Mouse (Mus musculus): ENCODE measurements around the gene 1700020D05Rik. TPM values are rescaled to one million over a fixed set of nuclear protein-coding genes. Genes with fewer than 3 reads are reported as not detected.

The 1700020D05Rik gene
- polyA plus RNA-seq, 1 experiment, result 0.18 TPM

- H3K4me3 ChIP-seq (replicated peaks), result no peak overlapping the region
- peaks cover 17% of the 10 kb centered on the region for H3K4me1 ChIP-seq (ENCODE audit: control insufficient read depth)
- peaks cover 5% of the 10 kb centered on the region for H3K36me3 ChIP-seq (ENCODE audit: control insufficient read depth)
- no peaks in the 10 kb centered on the region; the same call in 1 of the 2 replicates for H3K9me3 ChIP-seq (ENCODE audit: control insufficient read depth, low read length)
- TF ChIP-seq GATA1 (IDR thresholded peaks at IDR 0.05; ENCODE audit: low read length) (no peak), TAL1 (IDR thresholded peaks at IDR 0.05; ENCODE audit: low read length) (no peak)
- peaks cover 47% of the 10 kb centered on the region for H3K27me3 ChIP-seq (ENCODE audit: control insufficient read depth)
Observed at GRCm38 (mm10) chr19:5471846-5472245, 31.7 kb downstream of the 1700020D05Rik start.

GRCm38 (mm10) chr19:5468374-5468773, 35.2 kb downstream of the 1700020D05Rik start, which contains the start of gene Ctsw:
Gene Ctsw (minus strand): TSS chr19:5468507.
- TF ChIP-seq TAL1 (IDR thresholded peaks at IDR 0.05; ENCODE audit: low read length), result no peak
- no peak for TF ChIP-seq GATA1 (IDR thresholded peaks at IDR 0.05; ENCODE audit: low read length)
- H3K4me3 ChIP-seq (replicated peaks), result no peak within 1 kb of the TSS
- peaks cover 2% of the 10 kb centered on the region for H3K4me1 ChIP-seq (ENCODE audit: control insufficient read depth)
- H3K9me3 ChIP-seq (ENCODE audit: control insufficient read depth, low read length), result no peaks in the 10 kb centered on the region
- H3K36me3 ChIP-seq (ENCODE audit: control insufficient read depth), result peaks cover 39% of the 10 kb centered on the region
- H3K27me3 ChIP-seq (ENCODE audit: control insufficient read depth), result peaks cover 16% of the 10 kb centered on the region

GRCm38 (mm10) chr19:5466916-5467500, 36.6 kb downstream of the 1700020D05Rik start:
- Histone ChIP-seq H3K4me1 (ENCODE audit: control insufficient read depth) (peaks cover 3% of the 10 kb centered on the region; the same call in 1 of the 2 replicates), H3K36me3 (ENCODE audit: control insufficient read depth) (peaks cover 50% of the 10 kb centered on the region), H3K9me3 (ENCODE audit: control insufficient read depth, low read length) (no peaks in the 10 kb centered on the region), H3K27me3 (ENCODE audit: control insufficient read depth) (peaks cover 6% of the 10 kb centered on the region), H3K4me3 (replicated peaks) (no peak overlapping the region)
- TF ChIP-seq GATA1 (IDR thresholded peaks at IDR 0.05; ENCODE audit: low read length), result no peak
- no peak for TF ChIP-seq TAL1 (IDR thresholded peaks at IDR 0.05; ENCODE audit: low read length)

DNA sequence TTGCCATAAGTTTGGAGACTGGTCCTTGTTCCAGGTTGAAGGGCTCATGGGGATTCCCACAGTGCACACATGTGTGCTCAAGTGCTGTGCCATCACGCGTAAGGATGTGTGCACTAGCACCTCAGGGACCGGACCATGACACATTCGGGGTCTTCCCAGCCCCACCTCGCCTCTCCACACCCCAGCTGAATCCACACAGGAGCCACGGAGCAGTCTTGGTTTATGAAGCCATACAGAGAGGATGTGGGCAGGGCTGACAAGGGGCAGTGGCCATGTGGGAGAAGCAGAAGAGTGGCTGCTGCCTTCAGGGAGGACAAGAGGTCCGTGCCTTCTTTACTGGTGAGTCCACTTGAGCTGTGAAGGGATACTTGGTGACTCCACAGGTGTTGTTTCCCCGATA, 38.5 kb downstream of the 1700020D05Rik start:
- Histone ChIP-seq H3K4me1 (ENCODE audit: control insufficient read depth) (peaks cover 18% of the 10 kb centered on the region), H3K27me3 (ENCODE audit: control insufficient read depth) (peaks cover 3% of the 10 kb centered on the region), H3K36me3 (ENCODE audit: control insufficient read depth) (peaks cover 50% of the 10 kb centered on the region), H3K9me3 (ENCODE audit: control insufficient read depth, low read length) (no peaks in the 10 kb centered on the region), H3K4me3 (replicated peaks) (no peak overlapping the region)
- TF ChIP-seq TAL1 (IDR thresholded peaks at IDR 0.05; ENCODE audit: low read length) (no peak), GATA1 (IDR thresholded peaks at IDR 0.05; ENCODE audit: low read length) (no peak)

GRCm38 (mm10) chr19:5463791-5464562, 39.6 kb downstream of the 1700020D05Rik start:
- H3K4me1 ChIP-seq (ENCODE audit: control insufficient read depth), result peaks cover 28% of the 10 kb centered on the region
- TF ChIP-seq TAL1 (IDR thresholded peaks at IDR 0.05; ENCODE audit: low read length) (no peak), GATA1 (IDR thresholded peaks at IDR 0.05; ENCODE audit: low read length) (no peak)
- H3K4me3 ChIP-seq (replicated peaks), result no peak overlapping the region
- peaks cover 50% of the 10 kb centered on the region for H3K36me3 ChIP-seq (ENCODE audit: control insufficient read depth)
- no peaks in the 10 kb centered on the region for H3K27me3 ChIP-seq (ENCODE audit: control insufficient read depth)
- H3K9me3 ChIP-seq (ENCODE audit: control insufficient read depth, low read length), result no peaks in the 10 kb centered on the region

GRCm38 (mm10) chr19:5463212-5463611, 40.4 kb downstream of the 1700020D05Rik start:
- Histone ChIP-seq H3K4me1 (ENCODE audit: control insufficient read depth) (peaks cover 34% of the 10 kb centered on the region), H3K36me3 (ENCODE audit: control insufficient read depth) (peaks cover 50% of the 10 kb centered on the region), H3K27me3 (ENCODE audit: control insufficient read depth) (no peaks in the 10 kb centered on the region; the same call in 1 of the 2 replicates), H3K9me3 (ENCODE audit: control insufficient read depth, low read length) (no peaks in the 10 kb centered on the region), H3K4me3 (replicated peaks) (no peak overlapping the region)
- TF ChIP-seq TAL1 (IDR thresholded peaks at IDR 0.05; ENCODE audit: low read length) (no peak), GATA1 (IDR thresholded peaks at IDR 0.05; ENCODE audit: low read length) (no peak)

DNA sequence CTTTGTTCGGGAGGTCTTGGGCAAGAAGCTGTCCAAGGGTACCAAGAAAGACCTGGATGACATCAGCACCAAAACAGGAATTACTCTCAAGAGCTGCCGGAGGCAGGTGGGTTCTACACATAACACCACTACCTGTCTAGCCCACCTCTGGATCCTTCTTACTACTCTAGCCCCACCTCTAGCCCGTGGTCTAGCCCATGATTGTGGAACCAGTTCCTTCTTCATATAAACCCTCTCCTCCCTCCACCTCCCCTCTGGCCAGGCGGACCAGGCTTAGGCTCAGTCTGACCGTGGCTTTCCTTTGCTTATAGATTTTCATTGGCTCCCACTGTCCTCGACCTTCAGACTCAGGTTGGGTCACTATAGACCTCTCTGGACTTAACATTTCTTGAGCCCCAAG, 42.2 kb downstream of the 1700020D05Rik start:
- peaks cover 52% of the 10 kb centered on the region for H3K4me1 ChIP-seq (ENCODE audit: control insufficient read depth)
- H3K36me3 ChIP-seq (ENCODE audit: control insufficient read depth), result peaks cover 41% of the 10 kb centered on the region

GRCm38 (mm10) chr19:5460465-5460911, 43.1 kb downstream of the 1700020D05Rik start, which contains the start of gene Fibp:
Gene Fibp (plus strand): TSS chr19:5460615.
- TF ChIP-seq GATA1 (IDR thresholded peaks at IDR 0.05; ENCODE audit: low read length), result no peak
- TF ChIP-seq TAL1 (IDR thresholded peaks at IDR 0.05; ENCODE audit: low read length), result no peak
- H3K9me3 ChIP-seq (ENCODE audit: control insufficient read depth, low read length), result no peaks in the 10 kb centered on the region
- peak within 1 kb of the TSS; percentile 83 for H3K4me3 ChIP-seq (replicated peaks)
- H3K27me3 ChIP-seq (ENCODE audit: control insufficient read depth), result peaks cover 10% of the 10 kb centered on the region
- peaks cover 61% of the 10 kb centered on the region for H3K4me1 ChIP-seq (ENCODE audit: control insufficient read depth)
- H3K36me3 ChIP-seq (ENCODE audit: control insufficient read depth), result peaks cover 32% of the 10 kb centered on the region

More for the DNA sequence above, 42.2 kb downstream of the 1700020D05Rik start:
- no peaks in the 10 kb centered on the region for H3K9me3 ChIP-seq (ENCODE audit: control insufficient read depth, low read length)
- TF ChIP-seq TAL1 (IDR thresholded peaks at IDR 0.05; ENCODE audit: low read length) (no peak), GATA1 (IDR thresholded peaks at IDR 0.05; ENCODE audit: low read length) (no peak)
- H3K4me3 ChIP-seq (replicated peaks), result peak overlapping the region; percentile 83
- peaks cover 6% of the 10 kb centered on the region for H3K27me3 ChIP-seq (ENCODE audit: control insufficient read depth)

DNA sequence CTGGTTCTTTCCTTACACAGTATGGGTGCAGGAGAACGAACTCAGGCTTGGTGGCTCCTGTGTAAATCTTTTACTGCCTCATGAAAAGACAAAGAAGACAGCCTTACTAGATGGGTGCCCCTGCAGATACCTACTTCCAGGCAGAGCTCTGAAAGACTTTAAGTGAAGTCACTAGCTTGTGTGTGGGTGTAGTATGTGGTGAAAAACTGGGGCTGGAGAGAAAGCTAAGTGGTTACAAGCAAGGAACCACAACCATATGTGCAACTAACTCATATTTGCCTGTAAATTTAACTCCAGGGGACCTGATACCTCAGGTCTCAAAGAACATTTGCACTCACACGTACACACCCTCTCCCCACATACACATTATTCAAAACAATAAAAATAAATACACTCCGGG, 43.7 kb downstream of the 1700020D05Rik start:
- H3K9me3 ChIP-seq (ENCODE audit: control insufficient read depth, low read length), result no peaks in the 10 kb centered on the region
- peaks cover 10% of the 10 kb centered on the region for H3K27me3 ChIP-seq (ENCODE audit: control insufficient read depth)
- TF ChIP-seq TAL1 (IDR thresholded peaks at IDR 0.05; ENCODE audit: low read length) (no peak), GATA1 (IDR thresholded peaks at IDR 0.05; ENCODE audit: low read length) (no peak)
- peaks cover 66% of the 10 kb centered on the region for H3K4me1 ChIP-seq (ENCODE audit: control insufficient read depth)
- peaks cover 28% of the 10 kb centered on the region for H3K36me3 ChIP-seq (ENCODE audit: control insufficient read depth)
- H3K4me3 ChIP-seq (replicated peaks), result peak overlapping the region; percentile 83
